Mouse (Mus musculus): ENCODE results near the gene Aldh3a1.

The Aldh3a1 gene

DNA sequence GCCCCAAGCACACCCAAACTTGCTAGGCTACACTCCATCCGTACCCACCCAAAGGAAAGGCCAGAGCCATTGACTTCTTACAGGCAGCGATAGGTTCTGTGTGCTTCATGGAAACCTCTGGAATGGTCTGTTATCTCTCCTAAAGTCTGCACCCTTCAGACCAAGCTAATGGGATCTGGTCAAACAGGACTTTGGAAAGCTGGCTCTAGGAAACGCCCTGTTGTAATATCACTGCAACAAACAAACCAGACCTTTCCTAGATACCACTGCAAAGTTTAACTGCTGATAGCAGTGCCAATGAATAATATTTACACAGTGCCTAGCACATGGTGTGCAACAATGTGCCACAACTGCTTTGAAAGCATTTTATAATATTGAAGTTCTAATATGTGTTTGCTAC, 28.7 kb downstream of the Aldh3a1 start:
- CTCF ChIA-PET = no interaction called here

DNA sequence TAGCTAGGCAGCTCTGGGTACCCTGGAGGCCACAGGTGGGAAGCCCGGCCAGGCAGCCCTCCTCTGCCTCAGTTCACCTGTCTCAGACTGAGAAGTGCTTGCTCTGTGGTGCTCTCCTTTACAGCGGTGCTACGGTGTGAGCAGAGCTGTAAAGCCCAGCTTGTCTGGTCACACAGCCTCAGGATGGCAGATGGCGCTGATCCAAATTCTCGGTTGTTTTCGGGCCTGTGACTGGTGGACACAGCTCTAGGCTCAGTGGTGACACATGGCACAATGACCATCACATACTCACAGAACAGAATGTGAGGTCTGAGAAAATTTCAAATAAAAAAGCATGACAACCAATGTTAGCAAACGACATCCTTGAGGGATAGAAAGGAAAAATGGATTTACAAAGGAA, 37.1 kb downstream of the Aldh3a1 start:
- CTCF ChIA-PET = no interaction called here

DNA sequence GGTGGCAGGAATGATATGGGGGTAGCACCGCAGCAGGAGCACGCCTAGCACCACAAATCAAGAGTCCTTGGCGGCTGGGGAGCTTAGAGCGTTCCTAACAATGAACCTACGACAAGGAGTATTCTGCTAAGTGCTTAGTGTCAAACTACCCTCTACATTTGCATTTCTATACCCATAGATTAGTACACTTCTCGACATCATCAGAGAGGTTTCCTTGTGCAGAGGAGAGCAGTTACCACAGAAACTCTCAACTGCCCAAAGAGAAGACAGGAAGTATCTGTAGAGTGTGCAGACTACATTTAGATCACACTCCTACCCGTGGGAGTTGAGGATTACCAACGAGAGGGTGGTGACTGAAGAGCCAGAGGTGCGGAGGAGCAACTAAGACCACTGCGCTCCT, 44.4 kb downstream of the Aldh3a1 start:
- CTCF ChIA-PET = no interaction called here

DNA sequence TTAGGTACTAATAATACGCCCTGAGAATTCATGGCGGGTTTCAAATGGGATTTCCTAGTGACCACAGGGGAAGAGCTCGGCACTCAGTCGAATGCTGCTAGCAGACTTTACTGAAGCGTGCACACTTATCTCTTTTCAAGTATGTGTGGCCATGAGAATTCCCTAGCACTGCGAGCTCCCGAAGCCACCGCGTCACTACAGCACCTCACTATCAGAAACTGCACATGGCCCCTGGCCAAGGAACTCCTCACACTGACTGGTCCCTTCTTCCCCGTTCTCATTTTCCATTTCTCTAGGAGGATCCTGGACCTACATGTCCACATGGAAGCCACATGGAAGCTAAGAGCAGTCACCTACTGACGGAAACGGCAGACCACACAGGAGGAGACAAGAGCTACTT, 45.5 kb downstream of the Aldh3a1 start:
- CTCF ChIA-PET = no interaction called here

DNA sequence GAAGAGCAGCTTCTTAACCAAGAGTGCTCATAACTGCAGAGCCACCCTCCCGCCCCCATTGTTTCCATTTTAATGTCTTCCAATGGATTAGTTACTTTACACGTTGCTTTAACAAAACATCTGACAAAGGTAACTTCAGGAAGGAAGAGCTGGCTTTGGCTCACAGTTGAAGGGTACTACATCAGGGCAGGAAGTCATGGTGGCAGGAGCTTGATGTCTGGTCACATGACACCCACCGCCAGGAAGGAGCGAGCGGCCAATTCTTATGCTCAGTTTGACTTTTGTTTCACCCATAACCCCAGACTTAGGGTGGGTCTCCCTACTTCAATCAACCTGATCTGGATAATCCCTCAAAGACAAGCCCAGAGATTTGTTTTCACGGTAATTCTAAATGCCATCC, 51.8 kb downstream of the Aldh3a1 start:
- CTCF ChIA-PET = no interaction called here

DNA sequence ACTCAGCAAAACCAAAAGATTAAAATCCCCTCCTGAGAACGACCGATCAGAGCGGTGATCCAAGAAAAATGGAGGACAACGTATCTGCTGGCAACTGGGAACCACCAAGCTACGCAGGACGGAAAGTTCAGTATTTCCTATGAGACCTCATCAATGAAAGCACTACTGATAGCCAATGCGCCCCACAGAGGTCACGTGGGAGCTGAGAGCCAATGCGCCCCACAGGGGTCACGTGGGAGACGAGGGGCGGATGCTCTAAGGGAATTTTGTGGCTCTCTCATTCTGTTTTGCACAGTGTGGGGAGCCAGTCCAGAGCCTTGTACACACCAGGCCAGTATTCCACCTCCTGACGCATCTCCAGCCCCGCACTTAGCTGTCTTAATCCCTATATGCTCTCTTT, 55.2 kb downstream of the Aldh3a1 start:
- CTCF ChIA-PET = no interaction called here

DNA sequence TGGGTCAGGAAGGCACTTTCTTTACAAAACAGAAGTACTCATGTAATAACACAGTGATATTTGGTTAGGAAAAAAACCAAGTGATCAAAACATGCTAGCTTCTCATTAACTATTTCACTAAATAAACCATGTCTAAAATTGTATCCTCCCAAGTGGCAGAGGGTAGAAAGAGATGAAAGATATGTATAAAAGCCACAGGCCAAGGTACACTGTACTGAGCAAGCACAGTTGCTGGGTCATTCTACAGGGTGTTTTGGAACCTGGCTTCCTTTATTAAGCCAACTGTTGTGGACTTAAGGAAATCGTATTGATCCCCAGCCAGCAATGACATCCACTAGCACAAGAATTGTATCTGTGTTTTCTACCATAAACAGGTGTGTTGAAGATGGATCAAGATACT, 56.5 kb downstream of the Aldh3a1 start:
- CTCF ChIA-PET = no interaction called here

DNA sequence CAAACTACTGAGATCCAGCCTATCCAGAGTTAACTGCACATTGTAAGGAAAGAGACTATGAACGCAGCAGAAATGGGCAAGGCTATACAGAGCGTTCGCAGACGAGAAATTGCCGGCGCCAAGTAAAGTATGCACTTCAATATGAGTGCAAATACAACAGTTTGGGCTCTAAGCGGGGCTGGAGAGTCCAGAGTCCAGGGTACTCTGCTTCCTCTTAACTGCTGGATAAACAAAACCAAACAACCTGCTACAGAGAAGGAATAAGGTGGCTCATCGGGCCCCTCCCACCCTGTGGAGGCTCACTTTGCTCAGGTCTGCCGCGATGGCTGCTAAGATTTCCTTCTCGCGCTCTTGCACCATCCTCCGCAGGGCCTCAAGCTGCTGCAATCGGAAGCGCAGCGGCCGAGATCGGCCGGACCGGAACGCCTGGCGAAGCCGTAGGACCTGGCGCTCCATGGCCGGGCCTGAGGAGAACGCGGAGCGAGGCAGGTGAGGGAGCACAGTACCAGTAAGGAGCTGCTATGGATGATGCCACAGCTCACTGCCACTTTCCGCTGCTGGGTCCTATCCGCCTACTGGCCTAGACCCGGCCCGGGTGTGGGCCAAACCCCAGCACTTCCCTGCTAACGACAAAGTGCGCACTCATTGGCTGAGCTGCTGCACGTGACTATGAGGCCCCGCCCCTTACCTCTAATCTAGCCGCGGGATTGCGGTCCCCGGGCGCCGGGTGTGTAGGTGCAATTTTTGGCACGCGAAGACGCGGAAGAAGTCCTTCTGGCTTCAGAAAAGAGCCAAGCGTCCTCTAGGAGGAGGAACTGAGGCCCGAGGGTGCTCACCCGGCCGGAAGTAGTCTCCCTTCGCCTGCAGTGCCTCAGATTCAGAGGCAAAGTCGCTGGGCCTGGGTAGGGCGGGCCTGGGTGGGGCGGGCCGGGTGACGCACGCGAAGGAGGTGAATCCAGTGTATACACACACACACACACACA, 59.5 kb downstream of the Aldh3a1 start, which contains the start of gene Aldh3a2:
Aldh3a2 (minus strand) TSS at position 914 of the 983 bp plus-strand sequence.
- CTCF ChIA-PET = no interaction called here

Measured in spleen, embryonic (tissue).